ENCODE assay signal across 16 mouse cellular contexts in genomic region chr14:75237096-75237495, GRCm38 (mm10). TPM values are rescaled to one million over a fixed set of nuclear protein-coding genes. Genes with fewer than 3 reads are reported as not detected.
"Had no signal": no experiment of that assay in that cellular context is flagged by ENCODE, and none has a peak within 500 bp of the region (broad histone marks: within the 10 kb centered on the region; RNA-seq: fewer than 3 reads in every experiment).

No protein-coding gene starts in this region.

- ATAC-seq: liver, postnatal 0 days; midbrain, embryonic 13.5 days had no signal

- H3K36me3 ChIP-seq: limb, embryonic 10.5 days; liver, embryonic 13.5 days; lung, embryonic 15.5 days; midbrain, embryonic 13.5 days had no signal

- H3K4me2 ChIP-seq: liver, embryonic 13.5 days; lung, embryonic 15.5 days; midbrain, embryonic 13.5 days had no signal

- H3K4me1 ChIP-seq: limb, embryonic 10.5 days; lung, embryonic 15.5 days had no signal

- H3K9ac ChIP-seq: liver, embryonic 13.5 days; liver, postnatal 0 days; lung, embryonic 15.5 days; midbrain, embryonic 13.5 days had no signal

- H3K27me3 ChIP-seq: liver, embryonic 13.5 days; lung, embryonic 15.5 days had no signal

- H3K9me3 ChIP-seq: limb, embryonic 10.5 days; liver, embryonic 13.5 days; lung, embryonic 15.5 days; midbrain, embryonic 13.5 days had no signal

- H3K4me3 ChIP-seq: limb, embryonic 10.5 days; liver, embryonic 13.5 days; lung, embryonic 15.5 days; midbrain, embryonic 13.5 days had no signal

- DNase-seq: kidney, adult 18-20 months; kidney, postnatal 36 days; liver, embryonic 13.5 days; liver, postnatal 0 days had no signal

- H3K27ac ChIP-seq: limb, embryonic 10.5 days; lung, embryonic 15.5 days; stomach, postnatal 0 days had no signal

RNA-seq across cellular contexts. Expression of gene Cpb2, which starts 5.0 kb away (rescaled TPM):
- total RNA-seq: layer of hippocampus, adult 18-20 months; layer of hippocampus, postnatal 14 days; left cerebral cortex, adult 18-20 months; left cerebral cortex, postnatal 10 days; megakaryocyte progenitor cell, adult 5-6 weeks; midbrain, postnatal 0 days; neutrophil, adult 5-6 weeks had no signal
- polyA plus RNA-seq: limb, embryonic 10.5 days; limb, embryonic 14.5 days; lung, embryonic 15.5 days; midbrain, postnatal 0 days had no signal
